Mouse (Mus musculus): ENCODE data around the gene Pigh.

Gene Pigh

DNA sequence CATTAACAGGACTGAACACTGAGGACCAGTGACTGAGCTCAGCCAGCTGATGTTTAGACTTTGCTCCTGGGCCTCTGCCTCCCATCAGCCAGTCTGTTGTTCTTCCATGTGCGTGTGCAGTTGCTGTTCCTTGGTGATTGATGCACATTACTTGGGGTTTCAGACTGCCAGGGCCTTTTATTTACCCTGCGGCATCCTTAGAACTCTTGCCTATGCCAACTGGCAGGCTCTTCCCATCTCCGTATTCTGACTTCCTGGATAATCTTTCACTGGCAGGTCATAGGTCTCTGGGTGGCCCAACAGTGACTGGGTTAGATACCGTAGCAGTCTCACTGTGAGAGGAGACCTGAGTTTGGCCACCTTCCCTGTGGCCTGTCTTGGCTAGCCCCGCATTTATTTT is 21.9 kb downstream of the Pigh start:
- DNase-seq (ENCODE audit: low spot score): no peak

DNA sequence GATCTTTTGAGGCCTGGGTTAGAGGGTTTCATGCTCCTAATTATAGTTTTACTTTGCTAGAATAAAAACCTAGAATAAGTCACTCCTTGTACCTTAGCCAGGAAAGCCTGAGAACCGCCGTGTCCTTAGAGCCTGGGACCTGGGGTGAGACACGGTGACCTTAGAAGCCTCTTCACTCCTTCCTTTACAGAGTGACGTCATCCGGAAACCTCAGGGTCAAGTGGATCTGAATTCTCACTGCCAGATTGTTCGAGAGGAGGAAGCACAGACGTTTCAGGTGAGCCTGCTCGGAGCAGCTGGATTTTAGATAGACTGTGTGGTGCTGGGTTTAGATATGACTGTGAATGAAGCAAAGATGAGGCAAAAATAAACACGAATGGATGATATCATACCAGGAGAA is 23.0 kb downstream of the Pigh start:
- DNase-seq (ENCODE audit: low spot score): no peak

DNA sequence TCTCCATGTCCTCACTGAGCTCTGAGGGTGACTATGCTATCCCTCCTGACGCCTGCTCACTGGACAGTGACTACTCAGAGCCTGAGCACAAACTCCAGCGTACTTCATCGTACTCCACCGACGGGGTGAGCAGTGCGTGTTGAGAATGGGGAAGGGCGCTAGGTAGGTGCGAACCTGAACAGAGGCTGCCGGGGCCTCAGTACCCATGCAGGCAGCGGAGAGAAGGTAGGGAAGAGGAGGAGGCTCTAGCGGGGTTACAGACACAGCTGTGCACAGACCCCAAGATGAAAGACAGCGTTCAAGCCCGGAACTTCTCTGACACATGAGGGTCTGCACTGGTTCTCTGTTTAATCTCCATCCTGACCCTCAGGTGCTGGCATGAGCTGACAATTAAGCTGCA is 25.0 kb downstream of the Pigh start:
- no peak for DNase-seq (ENCODE audit: low spot score)

DNA sequence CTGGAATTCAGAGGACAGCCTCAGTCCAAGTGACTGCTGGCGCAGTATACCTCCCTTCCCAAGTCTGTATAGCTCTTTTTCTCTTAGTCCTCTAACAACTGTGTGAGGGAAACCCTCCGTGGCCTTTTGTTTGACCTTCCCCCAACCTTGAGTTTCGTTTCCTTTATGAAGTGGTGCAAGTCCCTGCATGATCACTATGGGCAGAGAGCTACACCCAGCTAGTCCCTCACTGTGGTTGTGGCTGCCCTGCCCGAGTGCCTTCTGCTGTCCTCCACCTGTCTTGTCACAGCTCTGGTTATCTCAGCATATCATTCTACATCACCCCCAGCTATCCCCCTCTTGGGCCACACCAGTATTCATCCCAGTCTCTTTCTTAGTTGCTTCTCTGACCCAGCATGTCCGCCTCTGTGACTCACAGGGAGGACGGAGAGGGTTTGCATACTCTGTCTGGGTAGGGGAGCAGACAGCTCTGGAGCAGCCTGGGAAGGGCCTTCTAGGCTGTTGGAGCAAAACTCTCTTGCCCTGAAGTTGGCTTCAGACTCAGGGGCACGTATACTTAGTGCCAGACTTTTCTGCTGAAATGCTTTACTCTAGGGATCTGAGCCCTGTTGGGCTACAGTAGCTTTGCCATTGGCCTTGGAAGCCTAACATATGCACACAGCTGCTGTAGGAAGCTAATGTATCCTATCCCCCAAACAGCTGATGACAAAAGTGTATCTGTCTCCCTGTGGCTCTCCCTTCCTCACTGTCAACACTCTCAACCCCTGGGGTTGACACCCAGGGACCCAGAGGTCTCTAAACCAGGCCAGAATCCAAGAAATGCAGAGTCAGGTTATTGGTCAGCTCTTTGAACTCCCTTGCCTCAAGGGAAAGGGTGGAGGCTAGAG is 28.4 kb downstream of the Pigh start:
- DNase-seq (ENCODE audit: low spot score): no peak

DNA sequence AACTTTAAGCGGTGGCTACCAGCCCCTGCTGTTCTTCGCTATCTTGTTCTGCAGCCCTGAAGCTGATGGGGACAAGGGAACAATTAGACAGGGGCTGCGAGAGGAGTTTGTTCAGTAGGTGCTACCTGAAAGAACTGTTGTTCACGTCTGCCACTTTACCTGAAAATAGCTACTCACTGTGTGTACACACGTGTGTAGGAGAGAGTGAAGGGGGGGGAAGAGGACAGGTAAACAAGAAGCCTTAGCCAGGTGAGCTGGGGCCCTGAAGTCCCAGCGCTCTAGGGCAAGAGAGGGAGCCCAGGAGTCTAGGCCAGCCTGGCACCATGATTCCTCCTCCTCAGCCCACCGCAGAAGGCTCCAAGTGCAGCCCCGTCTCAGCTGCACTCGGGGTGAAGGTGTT is 29.3 kb downstream of the Pigh start:
- no peak for DNase-seq (ENCODE audit: low spot score)

DNA sequence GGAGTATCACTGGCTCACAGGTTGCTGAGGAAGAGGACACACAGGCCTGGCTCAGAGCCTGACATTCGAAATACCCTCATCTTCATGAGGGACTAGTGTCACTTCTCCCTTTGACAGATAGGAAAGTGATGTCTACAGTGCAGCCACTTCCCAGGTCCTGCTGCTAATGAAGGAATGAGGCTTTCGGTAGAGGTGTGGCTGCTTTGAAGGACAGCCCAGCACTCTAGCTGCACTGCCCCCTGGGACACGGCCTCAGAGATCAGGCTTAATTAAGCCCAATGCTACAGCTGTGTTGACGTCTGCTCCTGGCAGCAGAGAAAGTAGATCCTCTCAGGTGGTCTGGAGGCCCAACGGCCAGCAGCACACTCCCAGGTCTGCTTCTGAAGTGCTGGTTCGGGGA is 29.9 kb downstream of the Pigh start:
- DNase-seq (ENCODE audit: low spot score): no peak

DNA sequence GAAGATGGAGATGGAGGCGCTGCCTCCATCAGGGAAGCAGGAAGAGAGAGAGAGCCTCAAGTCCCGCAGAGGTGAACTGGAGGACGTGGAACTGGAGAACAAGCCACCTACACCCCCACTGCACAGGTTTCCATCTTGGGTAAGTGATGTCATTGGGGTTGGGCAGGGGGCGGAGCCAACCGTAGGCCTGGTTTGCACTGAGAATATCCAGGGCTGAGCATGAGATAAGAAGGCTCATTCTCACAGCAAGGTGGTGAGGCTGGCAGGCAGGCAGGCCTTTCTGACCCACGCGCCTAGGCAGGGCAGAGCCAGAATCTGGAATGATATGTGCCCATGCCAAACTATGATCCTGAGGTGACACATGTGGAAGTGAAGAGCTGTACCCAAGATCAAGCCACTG is 34.2 kb downstream of the Pigh start:
- DNase-seq (ENCODE audit: low spot score): no peak

DNA sequence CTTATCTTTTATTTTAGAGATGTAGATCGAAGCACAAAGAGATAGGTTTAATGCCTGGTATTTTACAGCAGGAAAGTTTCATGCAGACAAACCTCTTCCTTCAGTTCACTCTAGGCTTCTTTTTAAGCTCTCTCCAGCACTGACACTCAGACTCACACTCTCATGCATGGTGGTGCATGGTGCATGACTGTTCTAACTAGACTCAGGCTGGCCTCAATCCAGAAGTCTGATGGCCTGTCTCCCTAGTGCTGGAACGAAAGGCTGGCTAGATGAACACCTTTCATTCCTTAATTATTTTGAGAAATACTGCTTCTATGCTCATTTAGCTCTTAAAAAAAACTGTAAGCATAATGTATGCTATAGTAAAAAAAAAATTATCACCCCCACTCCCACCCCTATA is 37.4 kb downstream of the Pigh start:
- no peak for DNase-seq (ENCODE audit: low spot score)

DNA sequence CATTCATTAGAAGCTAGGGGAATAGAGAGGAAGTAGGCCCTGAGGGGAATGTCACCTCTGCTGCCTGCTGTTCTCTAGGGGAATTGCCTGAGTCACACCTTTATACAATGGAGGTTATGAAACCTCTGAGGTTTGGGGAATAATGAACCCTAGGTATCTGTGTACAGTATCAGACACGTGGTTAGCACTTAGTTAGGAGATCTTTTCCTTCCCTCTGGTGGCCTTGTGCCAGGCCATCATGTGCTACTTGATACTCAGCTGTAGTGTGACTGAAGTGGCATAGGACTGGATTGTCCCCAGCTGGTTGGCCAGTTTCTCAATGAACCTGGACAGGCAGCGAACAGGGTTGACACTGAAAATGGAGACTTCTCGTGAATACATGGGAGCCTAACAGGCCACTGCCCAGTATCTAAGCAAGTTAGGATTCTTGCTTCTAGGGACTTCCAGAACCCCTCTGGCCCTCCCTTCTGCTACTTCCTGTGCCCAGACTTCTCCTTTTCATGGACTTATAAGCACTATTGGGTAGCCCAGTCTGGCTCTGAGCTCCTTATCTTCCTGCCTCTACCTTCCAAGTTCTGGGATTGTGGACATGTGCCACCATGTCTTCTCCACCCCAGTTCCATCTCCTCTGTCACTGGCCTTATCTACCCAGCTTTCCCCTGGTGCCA is 38.8 kb downstream of the Pigh start:
- no peak for DNase-seq (ENCODE audit: low spot score)

DNA sequence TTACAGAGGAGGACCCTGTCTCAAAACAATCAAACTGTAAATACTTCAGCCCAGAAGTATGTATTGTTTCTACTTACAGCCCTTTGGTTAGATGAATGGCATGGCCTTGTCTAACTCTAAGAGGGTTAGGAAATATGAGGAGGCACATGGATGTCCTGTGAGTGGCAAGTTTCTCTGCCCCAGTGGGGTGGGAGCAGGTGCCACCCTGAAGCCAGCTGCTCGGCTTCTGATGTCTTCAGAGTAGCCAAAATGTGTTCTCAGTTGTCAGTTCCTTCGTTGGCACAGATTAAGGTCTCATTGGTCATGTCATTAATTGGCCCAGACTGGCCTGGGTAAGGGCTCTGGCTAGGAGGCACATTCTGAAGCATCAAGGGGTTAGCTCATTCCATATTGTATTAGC is 39.6 kb downstream of the Pigh start:
- DNase-seq (ENCODE audit: low spot score): no peak

DNA sequence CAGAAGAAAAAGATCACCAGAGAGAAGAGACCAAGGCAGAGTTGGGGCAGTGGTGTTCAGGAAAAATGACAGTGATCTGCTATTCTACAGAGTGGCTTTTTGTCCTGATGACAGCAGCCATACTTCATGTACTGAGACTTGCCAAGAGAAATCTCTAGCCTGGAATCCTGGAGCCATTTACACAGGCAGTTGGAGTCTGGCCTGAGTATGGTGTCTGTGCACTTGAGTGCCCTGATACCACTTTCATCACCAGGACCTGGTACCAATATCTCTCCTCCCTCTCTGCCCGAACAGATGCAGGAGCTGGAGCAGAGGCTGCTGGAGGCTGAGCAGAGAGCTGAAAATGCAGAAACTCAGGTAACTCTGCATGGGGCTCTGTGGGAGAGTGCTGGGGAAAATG is 40.6 kb downstream of the Pigh start:
- no peak for DNase-seq (ENCODE audit: low spot score)

DNA sequence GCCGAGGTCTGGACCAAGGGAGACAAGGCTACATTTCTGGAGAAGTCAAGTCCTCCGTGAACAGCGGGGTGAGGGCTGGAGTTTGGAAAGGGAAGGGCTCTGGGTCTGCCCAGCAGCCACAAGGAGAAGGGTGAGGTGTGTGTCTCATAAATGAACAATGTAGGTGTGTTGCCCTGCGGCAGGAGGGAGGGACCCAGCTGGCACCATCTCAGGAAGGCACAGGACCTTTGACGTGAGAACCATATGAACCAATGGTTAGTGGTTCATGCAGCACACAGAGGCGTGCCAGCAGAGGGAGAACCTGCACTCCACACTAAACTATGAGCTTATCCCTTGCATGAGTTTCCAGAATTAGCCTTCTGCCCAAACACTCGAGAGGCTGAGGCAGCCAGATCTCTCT is 42.2 kb downstream of the Pigh start:
- no peak for DNase-seq (ENCODE audit: low spot score)

DNA sequence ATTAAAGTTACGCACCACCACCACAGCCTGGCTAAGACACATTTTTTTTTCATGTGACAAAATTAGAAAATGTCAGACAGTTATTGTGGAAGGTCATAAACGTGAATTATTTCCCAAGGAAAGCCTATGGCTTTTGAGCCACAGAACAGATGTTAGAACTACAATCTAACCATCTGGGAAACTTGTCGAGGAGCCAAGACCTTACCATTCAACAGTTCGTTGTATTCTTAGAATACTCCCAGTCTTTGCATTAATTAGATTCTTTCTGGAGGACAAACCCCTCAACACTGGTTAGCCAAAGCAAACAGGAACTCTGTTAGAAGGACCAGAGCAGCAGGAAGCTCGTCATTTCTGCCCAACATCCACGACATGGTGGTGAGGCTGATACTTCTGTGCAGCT is 43.3 kb downstream of the Pigh start:
- DNase-seq (ENCODE audit: low spot score): no peak

DNA sequence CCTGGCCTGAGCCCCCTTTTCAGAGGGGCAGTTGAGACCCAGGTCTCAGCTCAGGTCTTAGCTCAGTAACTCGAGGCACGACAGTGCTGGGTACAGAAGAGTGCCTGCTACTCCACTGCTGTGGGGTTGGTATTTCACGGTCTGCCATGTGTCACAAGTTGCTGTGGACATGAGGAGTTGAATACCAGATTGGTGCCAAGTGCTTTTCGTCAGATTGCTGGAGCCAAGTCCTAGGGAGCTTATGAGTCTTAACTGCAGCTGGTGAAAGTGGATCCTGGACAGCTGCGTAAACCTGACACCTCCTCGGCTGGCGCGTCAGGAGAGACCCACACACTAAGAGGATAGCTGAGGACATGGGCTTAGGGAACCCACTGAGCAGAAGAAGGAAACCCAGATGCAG is 44.8 kb downstream of the Pigh start:
- no peak for DNase-seq (ENCODE audit: low spot score)

DNA sequence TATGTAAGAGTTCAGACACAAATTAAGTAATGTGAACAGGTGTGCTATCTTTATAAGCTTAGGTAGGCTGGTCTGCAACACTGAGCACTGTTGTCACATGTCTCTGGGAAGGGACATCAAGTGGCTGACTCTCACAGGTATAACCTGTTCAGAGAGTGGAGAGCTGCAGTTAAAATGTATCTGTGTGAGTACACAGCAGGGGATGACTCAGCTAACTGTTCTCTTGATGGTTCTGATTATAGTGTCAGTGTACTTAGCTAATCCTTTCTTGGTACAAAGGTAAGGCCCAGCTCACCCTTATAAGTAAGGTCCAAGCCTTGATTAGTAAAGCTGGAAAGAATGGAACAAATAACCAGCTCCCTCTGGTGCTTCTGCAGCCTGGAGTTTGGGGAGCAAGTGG is 48.0 kb downstream of the Pigh start:
- no peak for DNase-seq (ENCODE audit: low spot score)

DNA sequence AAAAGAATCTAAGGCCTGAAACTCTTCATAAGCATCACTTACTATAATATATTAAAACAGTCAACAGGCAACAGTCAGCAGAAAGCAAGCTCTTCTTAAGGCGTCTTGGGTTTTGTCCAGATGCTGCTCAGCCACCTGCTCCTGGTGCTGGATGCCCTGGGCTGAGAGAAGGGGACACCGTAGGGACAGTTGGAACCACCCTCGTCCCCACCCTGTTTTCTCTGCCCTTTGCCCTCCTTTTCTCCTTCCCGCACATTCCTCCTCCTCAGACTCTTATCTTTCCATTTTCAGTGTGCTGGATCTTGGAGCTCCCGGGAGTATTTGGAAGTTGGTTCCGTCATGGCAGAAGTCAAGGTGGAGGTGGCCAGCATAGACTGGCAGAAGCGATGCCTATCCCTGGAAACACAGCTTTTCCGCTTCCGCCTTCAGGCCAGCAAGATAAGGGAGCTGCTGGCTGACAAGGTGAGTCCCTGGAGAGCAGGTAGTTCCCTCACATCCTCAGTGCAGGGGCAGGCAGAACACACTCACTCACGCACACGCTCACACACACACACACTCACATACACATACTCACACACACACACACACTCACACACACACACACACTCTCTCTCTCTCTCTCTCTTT is 49.1 kb downstream of the Pigh start:
- no peak for DNase-seq (ENCODE audit: low spot score)

DNA sequence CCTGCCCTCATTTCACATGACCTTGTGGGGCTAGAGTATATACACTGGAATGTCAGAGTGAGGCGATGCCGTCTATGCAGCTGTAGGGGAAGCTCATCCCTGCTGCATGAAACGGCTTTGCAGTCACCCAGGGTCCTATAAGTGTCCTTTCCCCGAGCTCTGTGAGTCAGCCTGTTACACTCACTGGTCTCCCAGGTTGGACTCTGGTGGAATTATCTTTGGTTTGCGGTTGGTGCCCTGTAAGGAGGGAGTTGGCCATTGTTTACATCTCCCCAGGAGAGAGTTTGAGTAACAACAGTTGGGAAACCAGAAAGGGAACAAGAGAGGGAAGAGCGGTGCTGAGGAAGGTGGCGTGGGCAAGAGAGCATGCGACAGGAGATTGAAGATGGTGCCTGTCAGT is 49.7 kb downstream of the Pigh start:
- no peak for DNase-seq (ENCODE audit: low spot score)

DNA sequence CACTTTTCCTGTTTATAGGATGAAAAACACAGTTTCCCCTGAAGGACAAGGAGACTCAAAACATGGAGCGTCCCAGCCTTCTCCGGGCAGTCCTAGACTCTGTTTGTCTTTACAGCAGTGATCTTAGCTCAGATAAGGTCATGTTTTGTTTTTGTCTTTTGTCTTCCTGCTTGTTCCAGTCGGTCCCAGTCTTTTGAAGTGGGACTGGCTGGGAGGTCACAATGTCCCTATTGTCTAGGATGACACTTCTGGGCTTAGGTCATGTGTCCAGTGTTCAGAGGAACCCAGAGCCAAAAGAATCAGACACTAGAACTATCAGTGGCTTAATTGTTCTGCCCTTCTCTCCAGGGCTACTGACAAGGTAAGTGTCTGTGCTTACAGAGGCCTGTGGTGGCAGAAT is 54.1 kb downstream of the Pigh start:
- DNase-seq (ENCODE audit: low spot score): no peak

DNA sequence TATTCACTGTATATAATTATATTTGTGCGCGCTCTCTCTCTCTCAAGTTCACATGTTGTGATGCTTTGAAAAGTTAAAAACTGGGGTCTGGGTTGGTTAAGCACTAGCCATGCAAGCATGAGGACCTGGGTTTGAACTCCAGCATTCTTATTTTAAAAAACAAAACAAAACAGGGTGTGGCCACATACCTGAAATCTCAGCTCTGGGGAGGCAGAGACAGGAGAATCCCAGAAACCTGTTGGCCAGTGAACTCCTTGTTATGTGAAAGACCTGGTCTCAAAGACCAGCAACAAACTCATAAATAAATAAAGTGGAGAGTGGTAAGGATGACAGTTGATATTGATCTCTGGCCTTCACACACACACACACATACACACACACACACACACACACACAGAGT is 55.1 kb downstream of the Pigh start:
- no peak for DNase-seq (ENCODE audit: low spot score)
